In the genomic region with DNA sequence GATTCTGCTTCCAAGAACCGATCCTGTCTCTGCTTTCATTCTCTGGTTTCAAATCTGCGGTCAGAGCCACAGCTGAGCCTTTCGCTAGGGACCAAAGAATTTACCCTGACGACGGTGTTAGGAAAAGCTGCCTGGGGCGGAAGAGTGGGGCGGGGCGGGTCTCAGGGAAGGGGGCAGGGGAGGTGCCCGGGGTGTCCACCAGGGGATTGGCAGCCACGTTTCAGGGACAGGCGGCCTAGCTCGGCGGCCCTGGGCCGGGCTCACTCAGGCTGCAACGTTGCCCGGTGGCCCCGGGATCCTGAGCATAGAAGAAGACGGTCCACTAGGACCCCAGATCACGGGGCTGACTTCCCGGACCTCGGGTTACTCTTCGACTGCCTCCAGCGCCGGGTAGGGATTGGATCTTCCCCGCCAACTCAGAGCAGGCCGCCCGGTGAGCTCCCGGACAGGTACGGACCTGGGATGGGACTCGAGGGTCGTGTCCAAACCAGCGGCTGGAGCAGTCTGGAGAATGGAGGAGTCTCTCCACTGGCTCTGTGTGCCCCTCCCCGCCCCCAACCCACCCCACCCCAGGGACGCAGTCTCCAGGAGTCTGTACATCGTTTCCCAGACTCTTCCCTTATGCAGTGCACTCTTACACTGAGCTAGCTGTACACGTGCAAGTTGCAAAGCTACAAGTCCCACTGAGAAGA, we compare ENCODE assay signal across 9 mouse cellular contexts. TPM values are rescaled to one million over a fixed set of nuclear protein-coding genes. Genes with fewer than 3 reads are reported as not detected.
DNase-seq lines count a peak whose midpoint lies in the region; ATAC-seq and TF ChIP-seq lines count a peak whose summit lies in the region.
"Had no signal": no experiment of that assay in that cellular context is flagged by ENCODE, and none has a peak within 500 bp of the region (broad histone marks: within the 10 kb centered on the region; RNA-seq: fewer than 3 reads in every experiment).

A gene (plus strand): TSS at position 215 of the 692 bp plus-strand sequence.

- peak; percentile 33; the same call in 1 of the 2 replicates for TF ChIP-seq CTCF in hindbrain, postnatal 0 days (IDR thresholded peaks at IDR 0.05; ENCODE audit: low read depth)

- intact Hi-C loops in gastrocnemius, postnatal 14 days (cut with DNase I; ENCODE audit: low total_unique reads): no loop called here

- ATAC-seq in hindbrain, postnatal 0 days: peak; percentile 68
- peak; percentile 45 for ATAC-seq in neural tube, embryonic 13.5 days (ENCODE audit: low read depth)

- no peaks in the 10 kb centered on the region for H3K27me3 ChIP-seq in hindbrain, postnatal 0 days (ENCODE audit: insufficient read depth, low read length)
- no peaks in the 10 kb centered on the region for H3K27me3 ChIP-seq in neural tube, embryonic 13.5 days

- peak within 1 kb of the TSS; percentile 37 for H3K9ac ChIP-seq in hindbrain, postnatal 0 days (replicated peaks; ENCODE audit: low read length)
- H3K9ac ChIP-seq in neural tube, embryonic 13.5 days: peak within 1 kb of the TSS; percentile 72

- no peaks in the 10 kb centered on the region for H3K9me3 ChIP-seq in hindbrain, postnatal 0 days (ENCODE audit: low read length)
- no peaks in the 10 kb centered on the region for H3K9me3 ChIP-seq in neural tube, embryonic 13.5 days

- H3K4me3 ChIP-seq in hindbrain, postnatal 0 days (ENCODE audit: low read length): peak within 1 kb of the TSS; percentile 38
- H3K4me3 ChIP-seq in neural tube, embryonic 13.5 days: peak within 1 kb of the TSS; percentile 41

- H3K4me2 ChIP-seq in hindbrain, postnatal 0 days (ENCODE audit: low read depth, low read length): peak within 1 kb of the TSS; percentile 78
- H3K4me2 ChIP-seq in neural tube, embryonic 13.5 days: peak within 1 kb of the TSS; percentile 67

- 4% methylated on average over 36 of the region's 36 CpGs for WGBS in hindbrain, postnatal 0 days
- WGBS in neural tube, embryonic 13.5 days: 4% methylated on average over 34 of the region's 36 CpGs

- no peak within 1 kb of the TSS for H3K27ac ChIP-seq in hindbrain, postnatal 0 days
- H3K27ac ChIP-seq in neural tube, embryonic 13.5 days (replicated peaks): peak within 1 kb of the TSS; percentile 33

- H3K4me1 ChIP-seq in hindbrain, postnatal 0 days (ENCODE audit: insufficient read depth, low read length): peaks cover 5% of the 10 kb centered on the region; the same call in 1 of the 2 replicates
- H3K4me1 ChIP-seq in neural tube, embryonic 13.5 days (replicated peaks): peaks cover 19% of the 10 kb centered on the region

- peak; percentile 35 to 48 for DNase-seq in layer of hippocampus, postnatal 10 days (ENCODE audit: low spot score in 2 of 2)
- DNase-seq in layer of hippocampus, postnatal 14 days (ENCODE audit: low spot score in 2 of 2): no peak
- peak; percentile 42 to 56 for DNase-seq in cerebellum, postnatal 14 days
- peak; percentile 84 for DNase-seq in gastrocnemius, postnatal 14 days
- DNase-seq in hindbrain, postnatal 0 days (ENCODE audit: low spot score): peak; percentile 49
- peak; percentile 56 to 70 for DNase-seq in lung, adult 18-20 months
- DNase-seq in urinary bladder, postnatal 25 days (ENCODE audit: low spot score): peak; percentile 52

- H3K36me3 ChIP-seq in hindbrain, postnatal 0 days (ENCODE audit: insufficient read depth, low read length): no peaks in the 10 kb centered on the region
- H3K36me3 ChIP-seq in neural tube, embryonic 13.5 days: no peaks in the 10 kb centered on the region

RNA-seq across cellular contexts. Expression of the gene that starts here (rescaled TPM):
- total RNA-seq in layer of hippocampus, postnatal 10 days (2021): 1 to 10 TPM; 2.0 to 2.2 TPM
- under 1 TPM; 0.88 to 0.97 TPM for total RNA-seq in layer of hippocampus, postnatal 14 days (2021)
- 1 to 10 TPM; 5.6 to 7.3 TPM for total RNA-seq in gastrocnemius, postnatal 14 days (2021)
- total RNA-seq in hindbrain, postnatal 0 days (2014; rRNA removed): 3.7 and 5.0 TPM in 2 replicates
- 6.5 and 7.7 TPM in 2 replicates for polyA plus RNA-seq in hindbrain, postnatal 0 days (2015; fragmentation: Nextera tagmentation; extraction: Ambion mirVana)
- polyA plus RNA-seq in neural tube, embryonic 13.5 days (2015; fragmentation: Nextera tagmentation; extraction: Ambion mirVana): 6.3 and 7.1 TPM in 2 replicates
- total RNA-seq: MEL had no signal

Comparison
In these comparisons a context has a peak if more than half of its experiments do, and no peak if none do; other contexts are left out.
1. DNase-seq: peak in layer of hippocampus, postnatal 10 days (2 of 2), cerebellum, postnatal 14 days (2 of 2), gastrocnemius, postnatal 14 days (single experiment), hindbrain, postnatal 0 days (single experiment), lung, adult 18-20 months (2 of 2) and urinary bladder, postnatal 25 days (single experiment); none in layer of hippocampus, postnatal 14 days (0 of 2).